Mouse (Mus musculus): ENCODE measurements around the gene Ddr2.
"Not testable (repeated sequence)": the region's sequence is repeated elsewhere in the genome, so short reads cannot be mapped to it uniquely, and the experiment has no call there.

The Ddr2 gene

DNA sequence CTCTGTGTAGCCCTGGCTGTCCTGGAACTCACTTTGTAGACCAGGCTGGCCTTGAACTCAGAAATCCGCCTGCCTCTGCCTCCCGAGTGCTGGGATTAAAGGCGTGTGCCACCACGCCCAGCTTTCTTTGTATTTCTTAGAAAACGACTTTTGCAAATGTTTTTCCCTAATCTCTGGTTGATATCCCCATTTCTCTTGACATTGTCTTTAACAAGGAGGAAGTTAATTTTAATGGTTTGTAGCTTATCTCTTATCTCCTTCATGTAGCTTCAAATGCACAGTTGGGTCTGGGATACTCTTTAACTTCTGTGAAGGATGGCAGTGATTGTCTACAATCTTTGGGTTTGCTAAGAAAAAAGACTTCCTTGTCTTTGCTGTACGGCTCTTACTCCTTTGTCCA lies 7.7 kb downstream of the Ddr2 start:
- DNase-seq (ENCODE audit: low read depth, low spot score): not testable (repeated sequence)

DNA sequence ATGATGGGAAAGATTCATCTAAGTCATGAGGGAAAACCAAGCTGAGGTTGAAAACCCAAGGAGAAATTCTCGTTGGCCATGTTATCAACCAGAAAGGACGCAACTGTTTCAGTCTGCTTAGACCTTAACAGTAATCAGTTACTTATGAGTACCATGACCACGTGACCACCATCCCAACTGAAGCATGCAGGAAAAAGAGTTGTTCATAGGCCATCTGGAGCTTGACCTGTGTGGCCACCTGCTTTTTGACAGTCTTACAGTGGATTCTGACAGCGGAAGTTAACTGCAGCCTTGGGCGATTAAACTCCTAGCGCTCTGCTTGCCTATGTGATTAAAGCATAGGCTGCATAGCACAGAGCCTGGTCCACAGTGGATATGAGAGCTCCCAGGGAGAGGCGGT lies 23.9 kb downstream of the Ddr2 start:
- DNase-seq (ENCODE audit: low read depth, low spot score): no peak

DNA sequence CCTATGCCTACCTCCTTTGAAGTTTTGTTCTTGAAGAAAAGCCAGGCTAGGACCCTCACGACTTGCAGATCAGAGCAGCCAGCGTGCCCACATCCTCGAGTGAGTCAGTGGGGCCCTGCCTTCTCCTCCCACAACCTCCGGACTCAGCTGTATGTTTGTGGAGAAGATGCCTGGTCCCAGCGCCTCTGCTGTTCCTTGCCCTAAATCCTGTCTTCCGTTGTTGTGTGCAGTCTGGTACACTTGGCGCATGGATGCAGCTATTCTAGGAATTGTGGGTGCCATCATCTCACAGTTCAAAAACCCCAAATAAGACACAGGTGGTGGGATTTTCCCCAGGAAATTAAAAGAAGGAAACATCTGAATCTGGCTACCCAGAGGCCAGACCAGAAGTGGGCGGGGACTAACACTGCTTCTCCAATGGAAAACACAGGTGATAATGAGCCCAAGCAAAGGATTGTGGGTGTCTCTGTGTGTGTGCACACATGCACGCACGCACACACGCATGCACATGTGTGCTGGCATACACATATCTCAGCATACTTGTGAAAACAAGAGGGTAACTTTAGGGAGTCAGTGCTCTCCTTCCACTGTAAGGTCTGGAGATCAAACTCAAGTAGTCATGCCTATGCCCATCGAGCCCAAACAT lies 26.3 kb downstream of the Ddr2 start:
- no peak for DNase-seq (ENCODE audit: low read depth, low spot score)

DNA sequence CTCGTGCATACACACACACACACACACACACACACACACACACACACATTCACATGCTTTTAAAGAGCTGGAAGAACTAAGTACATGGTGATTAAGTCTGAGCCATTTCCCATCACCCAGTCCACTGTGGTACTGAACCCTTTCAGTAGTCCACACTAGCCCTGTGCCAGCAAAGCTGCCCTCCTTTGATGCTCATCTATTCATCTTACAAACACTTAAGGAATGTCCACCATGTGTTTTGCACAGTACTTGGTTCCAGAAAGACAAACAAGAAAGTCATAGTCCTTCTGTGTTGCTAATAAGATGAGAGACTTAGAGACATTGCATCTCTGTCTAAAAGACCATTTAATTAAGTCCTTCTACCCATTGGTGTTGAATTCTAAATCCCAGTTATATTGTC lies 29.7 kb downstream of the Ddr2 start:
- DNase-seq (ENCODE audit: low read depth, low spot score): no peak

DNA sequence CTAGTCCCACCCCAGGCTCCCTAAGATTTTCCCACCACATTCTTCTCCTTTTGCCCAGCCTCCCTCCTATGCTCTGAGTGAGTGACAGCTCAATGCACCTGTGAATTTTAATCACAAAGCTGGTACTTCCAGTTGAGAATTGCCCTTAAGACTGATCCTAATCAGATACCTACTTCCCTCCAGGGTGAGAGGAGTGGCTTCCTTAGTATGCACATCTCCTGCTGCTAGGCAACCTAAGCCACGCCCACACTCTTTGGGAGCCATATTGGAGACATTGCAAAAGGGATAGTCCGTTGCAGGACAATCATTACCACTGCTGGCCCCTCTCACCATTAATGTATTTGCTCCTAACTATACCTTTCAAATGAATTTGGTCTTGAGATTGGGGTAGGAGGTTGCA lies 31.1 kb downstream of the Ddr2 start:
- no peak for DNase-seq (ENCODE audit: low read depth, low spot score)

DNA sequence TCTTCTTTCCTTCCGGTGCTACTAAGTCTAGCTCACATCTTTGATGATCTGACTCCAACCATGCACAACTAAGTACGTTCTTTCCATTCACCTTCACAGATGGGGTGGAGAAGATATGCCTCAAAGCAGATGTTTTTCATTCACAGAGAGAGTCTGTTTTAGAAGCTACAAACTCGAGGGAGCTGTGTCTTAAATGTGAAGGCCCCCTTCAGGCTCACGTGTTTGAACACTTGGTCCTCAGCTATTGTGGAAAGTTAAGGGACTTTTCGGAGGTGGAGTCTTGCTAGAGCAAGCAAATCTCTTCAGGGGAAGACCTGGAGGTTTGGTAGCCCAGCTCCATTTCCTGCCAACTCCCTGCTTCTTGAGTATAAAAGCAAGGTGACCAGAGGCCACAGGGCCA lies 34.2 kb downstream of the Ddr2 start:
- no peak for DNase-seq (ENCODE audit: low read depth, low spot score)

DNA sequence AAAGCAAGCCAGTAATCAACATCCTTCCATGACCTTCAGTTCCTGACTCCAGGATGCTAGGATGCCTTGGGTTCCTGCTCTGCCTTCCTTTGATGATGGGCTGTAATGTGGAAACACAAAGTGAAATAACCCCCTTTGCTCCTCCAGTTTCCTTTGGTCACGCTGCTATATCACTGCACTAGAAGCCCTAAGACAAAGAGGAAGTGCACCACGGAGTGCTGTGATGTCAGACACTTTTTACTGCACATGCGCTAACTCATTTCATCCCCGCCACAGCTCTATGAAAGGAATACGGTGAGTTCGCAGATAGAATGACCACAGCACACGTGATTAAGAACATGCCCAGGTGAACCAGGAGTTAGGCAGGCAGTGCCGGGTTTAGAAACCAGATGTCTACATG lies 36.8 kb downstream of the Ddr2 start:
- no peak for DNase-seq (ENCODE audit: low read depth, low spot score)

DNA sequence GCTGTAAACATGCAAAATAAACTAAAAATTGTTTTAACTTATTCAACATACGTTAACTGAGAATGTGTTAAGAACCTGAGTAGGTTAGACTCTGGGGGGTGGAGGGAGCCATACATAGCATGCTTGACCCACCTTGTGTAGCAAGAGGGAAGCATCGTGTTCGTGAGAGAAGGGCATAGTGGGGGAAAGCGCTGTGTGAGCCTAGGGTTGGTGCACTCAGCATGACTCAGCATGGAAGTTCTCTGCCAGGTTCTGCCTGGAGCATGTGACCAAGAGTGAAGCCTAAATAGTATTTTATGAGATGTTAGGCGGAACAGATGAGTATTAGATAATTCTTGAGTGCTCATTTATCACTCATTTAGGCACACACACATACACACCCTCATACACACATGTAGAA lies 41.4 kb downstream of the Ddr2 start:
- no peak for DNase-seq (ENCODE audit: low read depth, low spot score)

DNA sequence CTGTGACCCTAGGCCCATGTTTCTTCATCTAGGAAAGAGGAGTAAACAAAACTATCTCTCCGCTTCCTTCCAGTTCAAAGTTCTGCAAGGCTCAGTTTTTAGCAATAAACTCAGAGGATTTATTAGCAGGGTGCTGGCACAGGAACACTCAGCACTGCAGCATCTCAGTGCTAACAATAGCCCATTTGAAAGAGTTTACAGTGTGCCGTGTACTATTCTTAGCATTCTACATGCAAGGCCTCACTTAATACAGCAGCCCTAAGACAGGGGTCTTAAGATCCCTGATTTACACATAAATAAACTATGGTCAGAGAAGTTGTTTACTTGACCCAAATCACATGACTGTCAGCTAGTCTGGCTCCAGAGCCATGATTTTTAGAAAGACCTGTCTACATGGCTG lies 44.6 kb downstream of the Ddr2 start:
- DNase-seq (ENCODE audit: low read depth, low spot score): no peak

DNA sequence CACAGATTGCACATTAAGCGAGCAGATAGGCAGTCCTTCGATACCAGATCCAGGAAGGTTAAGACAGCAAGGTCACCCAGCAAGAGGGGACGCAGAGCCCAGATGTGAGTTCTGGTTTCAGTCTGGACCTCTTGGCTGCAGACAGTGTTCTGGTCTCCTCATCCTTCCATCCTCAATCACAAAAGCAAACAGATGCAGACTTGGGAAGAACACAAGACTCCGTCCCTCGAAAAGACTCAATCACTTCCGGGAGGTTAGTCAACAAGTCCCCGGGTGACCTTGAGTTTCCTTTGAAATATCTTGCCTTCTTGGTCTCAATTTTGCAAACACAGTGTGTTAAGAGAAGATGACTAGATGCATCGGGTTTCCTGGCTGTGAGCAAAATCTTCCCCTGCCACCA lies 45.6 kb downstream of the Ddr2 start:
- DNase-seq (ENCODE audit: low read depth, low spot score): no peak

DNA sequence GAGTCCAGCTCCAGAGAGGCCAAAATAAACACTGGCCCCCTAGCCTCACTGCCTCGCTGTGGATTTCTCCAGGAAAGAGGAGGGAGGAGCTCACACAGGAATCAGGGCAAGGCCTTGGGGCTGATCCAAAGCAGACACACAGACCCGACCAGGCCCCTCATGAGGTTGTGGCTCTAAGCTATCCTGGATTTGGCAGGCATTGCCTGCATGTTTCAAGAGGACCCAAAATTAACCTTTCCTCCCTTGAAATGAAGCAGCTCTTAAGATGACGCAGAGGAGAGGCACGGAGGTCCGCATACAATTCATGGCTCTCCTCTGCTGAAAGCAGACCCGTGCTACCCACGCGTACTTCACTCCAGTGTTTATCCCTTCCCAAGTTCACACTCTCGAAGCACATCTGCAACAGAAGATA lies 46.5 kb downstream of the Ddr2 start:
- DNase-seq (ENCODE audit: low read depth, low spot score): no peak

DNA sequence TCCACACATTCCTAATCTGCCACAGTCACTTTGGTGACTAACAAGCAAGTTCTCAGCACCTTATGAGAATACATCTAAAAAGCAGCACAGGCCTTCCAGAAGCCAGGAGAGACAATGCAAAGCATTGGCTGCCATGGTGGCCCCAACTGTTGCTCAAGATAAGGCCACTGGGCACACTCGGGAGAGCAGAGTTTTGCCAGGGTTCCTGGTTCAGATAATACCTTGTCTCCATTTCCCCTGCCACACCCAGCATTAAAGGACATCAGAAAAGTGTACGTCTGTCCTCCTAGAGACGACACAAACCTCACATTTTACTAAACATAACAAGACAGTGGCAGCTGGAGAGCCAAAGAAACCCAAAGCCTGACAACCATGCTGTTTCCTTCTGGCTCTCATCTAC lies 50.3 kb downstream of the Ddr2 start:
- no peak for DNase-seq (ENCODE audit: low read depth, low spot score)

DNA sequence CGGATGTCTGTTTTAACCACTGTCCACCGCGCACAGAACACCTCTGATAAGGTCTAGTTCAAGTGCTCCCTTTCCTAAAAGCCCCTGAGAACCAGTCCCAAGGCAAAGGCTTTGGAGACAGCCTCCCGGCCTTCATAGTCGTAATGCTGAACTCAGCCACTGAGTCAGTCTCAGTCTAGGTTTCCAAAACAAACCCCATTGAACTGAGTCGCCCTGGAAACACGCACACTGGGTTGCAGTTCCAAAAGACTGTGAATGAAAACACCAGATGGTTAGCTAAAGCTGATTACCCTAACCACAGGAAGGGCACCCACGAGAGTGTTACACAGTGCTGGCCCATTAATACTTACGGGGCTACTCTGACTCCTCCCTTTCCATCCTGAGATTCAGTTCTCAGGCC lies 51.2 kb downstream of the Ddr2 start:
- DNase-seq (ENCODE audit: low read depth, low spot score): no peak

DNA sequence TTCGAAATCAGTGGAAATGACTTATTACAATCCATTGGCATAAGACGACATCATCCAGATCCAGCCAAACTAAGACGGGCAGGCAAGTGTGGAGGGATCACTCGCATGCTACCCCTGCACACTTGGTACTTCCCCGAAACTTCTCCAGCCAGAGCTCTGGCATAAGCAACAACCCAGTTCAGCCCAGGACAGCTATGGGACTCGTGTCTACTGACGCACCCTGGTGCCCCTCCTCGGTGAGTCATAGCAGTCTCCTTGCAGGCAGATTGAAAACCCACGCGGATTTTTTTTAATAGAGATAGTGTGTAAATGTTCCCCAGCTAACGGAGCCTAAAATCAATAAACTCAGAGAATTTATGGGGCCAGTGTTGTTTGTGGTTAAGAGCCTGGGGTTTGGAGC lies 52.5 kb downstream of the Ddr2 start:
- DNase-seq (ENCODE audit: low read depth, low spot score): no peak

DNA sequence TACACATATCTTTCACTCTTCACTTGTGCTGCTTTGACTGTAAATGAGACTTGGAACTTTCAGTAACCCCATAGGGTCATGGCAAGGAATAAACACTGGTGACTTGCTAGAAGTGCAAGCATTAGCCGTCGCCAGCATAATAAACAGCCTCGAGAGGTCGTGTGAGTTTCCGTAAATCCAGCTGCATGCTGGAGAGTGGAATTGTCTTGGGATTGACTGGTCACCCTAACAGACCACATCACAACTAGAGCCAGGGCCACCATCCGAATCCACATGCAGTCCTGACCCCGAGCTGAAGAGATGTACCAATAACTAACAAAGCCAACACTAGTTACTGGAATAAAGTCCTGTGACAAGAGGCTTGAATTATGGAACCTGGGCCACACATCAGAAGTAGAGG lies 53.0 kb downstream of the Ddr2 start:
- no peak for DNase-seq (ENCODE audit: low read depth, low spot score)

DNA sequence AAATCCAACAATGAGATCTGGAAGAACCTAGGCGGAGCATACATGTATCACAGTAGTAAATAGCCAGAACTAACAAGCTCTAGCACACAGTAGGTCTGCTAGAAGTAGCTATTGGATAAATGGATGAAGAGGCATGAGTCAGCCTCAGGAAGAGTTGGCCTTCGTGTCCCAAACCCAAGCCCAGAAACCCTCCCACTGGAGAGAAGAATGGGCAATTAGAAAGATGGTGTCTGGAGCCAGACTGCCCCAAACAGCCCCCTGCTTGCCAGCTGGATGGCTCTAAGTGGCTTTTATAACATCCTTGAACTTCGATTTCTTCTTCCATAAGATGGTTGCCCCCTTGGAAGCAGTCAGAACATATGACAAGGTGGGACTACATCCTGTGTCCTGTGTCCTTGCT lies 53.6 kb downstream of the Ddr2 start:
- DNase-seq (ENCODE audit: low read depth, low spot score): no peak

DNA sequence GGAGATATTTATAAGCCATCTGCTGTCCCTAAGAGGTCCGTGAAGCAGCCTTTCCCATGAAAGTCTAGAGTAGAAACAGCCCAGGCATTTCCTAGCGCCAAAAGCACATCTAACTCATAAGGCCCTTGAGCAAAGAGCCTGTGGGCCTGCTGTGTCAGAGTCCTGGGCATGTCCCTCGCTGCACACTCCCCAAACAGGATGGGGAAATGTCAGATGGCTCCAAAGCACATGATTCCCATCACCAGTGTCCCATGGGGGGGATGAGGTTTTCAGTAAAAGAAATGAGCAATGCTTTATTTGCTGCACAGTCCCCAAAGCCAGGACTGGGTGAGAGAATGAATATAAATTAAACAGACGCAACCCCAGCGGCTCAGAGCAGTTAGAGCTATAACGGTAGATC lies 54.3 kb downstream of the Ddr2 start:
- no peak for DNase-seq (ENCODE audit: low read depth, low spot score)

DNA sequence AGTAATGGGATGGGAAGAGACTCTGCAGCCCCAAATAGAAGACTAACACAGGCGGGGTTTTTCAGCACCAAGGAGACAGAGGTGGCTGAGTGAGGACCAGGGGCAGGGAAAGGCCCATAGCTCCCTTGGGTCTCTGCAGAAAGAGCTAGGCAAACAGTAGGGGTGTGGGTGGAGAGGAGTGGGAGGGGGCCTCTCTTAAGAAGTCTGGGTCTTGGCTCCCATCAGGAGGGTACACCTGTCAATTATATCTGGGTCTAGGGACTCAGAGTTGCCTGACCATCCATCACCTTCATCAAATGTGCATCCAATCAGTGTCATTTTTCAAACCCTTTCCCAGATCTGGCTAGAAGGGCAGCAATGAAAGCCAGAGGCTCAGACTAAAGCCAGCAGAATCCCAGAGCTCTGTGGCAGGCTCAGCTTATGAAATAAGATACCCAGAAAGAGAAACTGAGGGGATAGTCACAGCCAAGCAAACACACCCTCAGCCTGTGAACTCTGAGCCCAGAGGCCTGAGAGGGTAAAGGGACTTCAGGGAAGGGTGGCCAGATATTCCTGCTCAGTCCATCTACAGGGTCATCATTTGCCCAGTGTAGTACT lies 58.0 kb downstream of the Ddr2 start:
- DNase-seq (ENCODE audit: low read depth, low spot score): no peak

DNA sequence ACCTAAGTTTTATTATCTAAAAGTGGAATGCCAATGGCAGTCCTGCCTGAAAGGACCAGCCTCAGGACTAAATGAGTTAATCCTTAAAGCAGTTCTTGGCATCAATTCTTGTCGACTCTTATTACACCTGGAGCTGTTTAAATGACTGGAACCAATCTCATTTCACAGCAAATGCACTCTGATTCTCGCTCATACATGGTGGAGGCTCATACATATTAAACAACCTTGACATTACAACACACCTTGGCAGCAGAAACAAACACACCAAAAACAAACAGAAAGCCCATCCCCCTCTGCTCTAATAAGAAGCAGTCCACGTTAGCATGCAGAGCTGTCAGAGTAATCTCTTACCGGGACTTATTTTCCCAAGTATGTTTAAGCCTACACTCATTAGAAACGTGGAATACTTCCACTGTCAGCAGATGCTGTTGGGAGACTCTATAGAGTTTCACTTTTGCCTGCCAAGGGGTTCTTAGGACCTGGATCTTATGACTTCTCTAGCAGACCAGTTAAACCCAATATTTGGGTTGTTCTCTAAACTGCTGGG lies 58.9 kb downstream of the Ddr2 start:
- DNase-seq (ENCODE audit: low read depth, low spot score): no peak

DNA sequence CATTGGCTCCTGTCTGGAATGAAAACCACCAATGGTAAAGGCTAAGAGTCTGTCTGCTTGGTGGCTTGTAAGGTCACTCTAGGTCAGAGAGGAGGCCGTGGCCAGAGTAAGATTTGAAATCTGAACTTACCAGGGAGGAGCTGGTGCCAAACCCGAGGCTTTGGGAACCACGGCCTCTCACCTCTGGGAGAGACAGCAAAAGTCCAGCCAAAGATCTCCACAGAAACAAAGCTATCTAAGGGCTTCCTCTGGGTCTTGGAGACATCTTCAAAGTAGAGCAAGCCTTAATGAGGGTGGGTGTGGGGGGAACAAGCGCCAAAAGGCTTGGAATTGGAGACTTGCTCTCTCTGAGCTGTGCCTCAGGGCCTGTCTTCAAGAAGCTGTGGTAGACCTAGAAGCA lies 62.1 kb downstream of the Ddr2 start:
- DNase-seq (ENCODE audit: low read depth, low spot score): no peak

DNA sequence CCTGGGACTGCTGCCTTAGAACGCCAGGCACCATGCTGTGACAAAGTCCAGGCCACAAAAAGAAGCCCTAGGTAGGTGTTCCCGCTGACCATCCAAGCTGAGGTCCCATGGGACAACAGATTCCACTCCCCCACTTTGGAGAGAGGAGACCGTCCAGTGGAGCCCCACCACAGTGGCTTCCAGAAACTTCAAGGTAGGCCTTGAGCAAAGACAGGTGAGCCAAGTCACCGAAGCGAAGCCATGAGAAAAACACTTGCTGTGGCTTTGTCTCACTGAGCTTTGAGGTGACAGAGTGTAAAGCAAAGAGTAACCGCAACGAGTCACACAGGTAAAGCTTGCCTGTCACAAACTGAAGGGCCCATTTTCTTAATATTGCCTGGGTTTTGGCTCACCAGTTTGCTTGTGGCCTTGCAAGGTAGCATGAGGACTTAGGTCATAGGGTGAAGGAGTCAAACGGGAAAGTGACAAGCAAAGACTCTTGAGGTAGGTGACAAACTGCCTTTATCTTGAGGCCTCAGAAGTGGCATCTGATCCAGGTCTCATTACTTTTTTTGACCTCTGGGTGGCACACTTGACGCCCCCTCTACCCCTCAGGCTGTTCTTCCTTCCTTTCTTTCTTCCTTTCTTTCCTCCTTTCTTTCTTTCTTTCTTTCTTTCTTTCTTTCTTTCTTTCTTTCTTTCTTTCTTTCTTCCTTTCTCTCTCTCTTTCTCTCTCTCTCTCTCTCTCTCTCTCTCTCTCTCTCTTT lies 65.7 kb downstream of the Ddr2 start:
- no peak for DNase-seq (ENCODE audit: low read depth, low spot score)

DNA sequence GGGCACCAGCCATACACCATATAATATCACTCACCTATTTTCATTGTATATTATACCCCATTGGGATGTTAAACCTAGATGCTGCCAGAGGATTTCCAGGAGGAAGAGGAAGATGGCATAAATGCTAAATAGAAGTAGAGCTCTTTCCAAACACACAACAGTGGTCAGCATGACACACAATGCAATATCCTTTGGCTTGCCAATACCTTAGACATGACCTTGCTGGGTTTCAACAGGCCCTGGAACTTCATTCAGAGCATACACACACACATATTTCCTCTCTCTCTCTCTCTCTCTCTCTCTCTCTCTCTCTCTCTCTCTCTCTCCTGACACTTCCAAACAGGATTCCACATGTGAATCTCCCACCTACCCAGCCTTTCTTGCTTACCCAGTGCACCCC lies 66.8 kb downstream of the Ddr2 start:
- DNase-seq (ENCODE audit: low read depth, low spot score): no peak

DNA sequence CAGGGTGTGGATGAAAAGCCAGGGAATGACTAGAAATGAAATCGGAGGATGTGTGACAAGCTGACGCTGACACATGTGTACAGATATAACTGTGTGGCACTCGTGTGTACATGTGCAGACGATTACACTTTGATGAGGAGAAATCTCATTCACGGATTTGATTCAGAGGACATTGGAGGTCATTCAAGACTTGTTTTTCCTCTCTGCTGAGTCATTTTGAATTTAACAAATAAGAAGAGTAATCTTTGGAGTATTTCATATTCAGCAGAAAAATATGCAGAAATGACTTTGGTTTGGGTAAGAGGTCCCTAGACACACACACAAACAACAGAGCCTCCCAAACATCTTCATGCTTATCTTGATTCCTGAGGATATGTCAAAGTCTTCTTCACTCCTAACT lies 67.6 kb downstream of the Ddr2 start:
- no peak for DNase-seq (ENCODE audit: low read depth, low spot score)

Measured in embryo, embryonic 11.5 days (tissue).